Mouse (Mus musculus) hindbrain, postnatal 0 days (tissue): ENCODE measurements around the gene Siae. TPM values are rescaled to one million over a fixed set of nuclear protein-coding genes. Genes with fewer than 3 reads are reported as not detected.
A peak's percentile ranks its signal among the peaks of the same experiment; 100 is the strongest.

ENCODE experiments used
- ATAC-seq: fragments of 200-750 bp; cut with Nextera tagmentation; 2 replicates; pipeline ENCODE4 v1.8.0; 2017; ENCODE audit warnings: mild to moderate bottlenecking, moderate TSS enrichment, moderate library complexity
- DNase-seq: peaks from one replicate; pipeline ENCODE4 v3.0.0-alpha.2; 2015; ENCODE audit warnings: low spot score
- H3K27ac ChIP-seq: fragments of 300-500 bp; sonication (generic); 2 replicates; pipeline ENCODE4 v1.5.1; 2014; ENCODE audit warnings: mild to moderate bottlenecking
- H3K27me3 ChIP-seq: fragments of 300-500 bp; sonication (generic); 2 replicates; pipeline ENCODE4 v1.6.1; 2014; ENCODE audit warnings: low read length, mixed read lengths; ENCODE audit not compliant: insufficient read depth
- H3K36me3 ChIP-seq: fragments of 300-500 bp; sonication (generic); 2 replicates; pipeline ENCODE4 v1.6.1; 2014; ENCODE audit warnings: low read length, mixed read lengths; ENCODE audit not compliant: insufficient read depth
- H3K4me1 ChIP-seq: fragments of 300-500 bp; sonication (generic); 2 replicates; pipeline ENCODE4 v1.6.1; 2014; ENCODE audit warnings: antibody characterized with exemption, low read length, mixed read lengths; ENCODE audit not compliant: insufficient read depth
- H3K4me2 ChIP-seq: fragments of 300-500 bp; sonication (generic); 2 replicates; pipeline ENCODE4 v1.6.1; 2014; ENCODE audit warnings: low read depth, mild to moderate bottlenecking, low read length, moderate library complexity, mixed read lengths
- H3K4me3 ChIP-seq: fragments of 300-500 bp; sonication (generic); 2 replicates; pipeline ENCODE4 v1.5.1; 2014; ENCODE audit warnings: low read length
- H3K9ac ChIP-seq: fragments of 300-500 bp; sonication (generic); replicated peaks from 2 replicates; pipeline ENCODE4 v1.6.1; 2014; ENCODE audit warnings: mild to moderate bottlenecking, low read length, moderate library complexity, mixed read lengths
- H3K9me3 ChIP-seq: fragments of 300-500 bp; sonication (generic); 2 replicates; pipeline ENCODE4 v1.6.1; 2016; ENCODE audit warnings: low read length, mixed read lengths
- CTCF ChIP-seq: IDR thresholded peaks from 2 replicates; pipeline ENCODE4 v1.5.1; 2016; ENCODE audit warnings: antibody characterized with exemption, control low read depth, low read depth
- WGBS: fragments of 180-500 bp; shearing (Covaris S2); extraction: QIAGEN DNeasy Blood & Tissue Kit; methylation state at CpG from one replicate; pipeline ENCODE4 v1.1.7; 2014; 5-methylcytosine and 5-hydroxymethylcytosine counted together
- polyA plus RNA-seq: library from polyadenylated mRNA; unstranded; fragments of >200 nt; fragmentation: Nextera tagmentation; extraction: Ambion mirVana; gene quantifications from 2 replicates; pipeline ENCODE4 v1.2.1, GENCODE M21; 2015
- total RNA-seq: library from RNA; depleted of rRNA; stranded (reverse); fragments of >200 nt; gene quantifications from 2 replicates; pipeline ENCODE4 v1.2.3, GENCODE M21; 2014

The Siae gene
- total and polyA plus RNA-seq, 2 experiments from 2014 or later: 15.5 to 18.7 TPM

DNA sequence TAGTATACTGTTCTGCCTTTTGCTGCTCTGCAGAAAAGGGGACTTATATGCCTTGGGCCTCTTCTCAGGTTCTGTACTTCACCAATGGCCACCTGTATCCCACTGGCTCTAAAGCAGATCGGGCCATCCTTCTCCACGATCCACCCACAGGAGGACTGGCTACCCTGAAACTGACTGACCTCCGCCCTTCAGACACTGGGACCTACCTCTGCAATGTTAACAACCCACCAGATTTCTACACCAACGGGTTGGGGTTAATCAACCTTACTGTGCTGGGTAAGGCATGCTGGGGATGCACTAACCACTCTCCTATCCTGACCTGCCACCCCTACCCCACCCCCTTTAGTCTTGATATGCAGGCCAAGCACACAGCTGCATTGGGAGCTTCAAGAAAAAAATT, 15.3 kb upstream of the Siae start:
- DNase-seq: no peak

DNA sequence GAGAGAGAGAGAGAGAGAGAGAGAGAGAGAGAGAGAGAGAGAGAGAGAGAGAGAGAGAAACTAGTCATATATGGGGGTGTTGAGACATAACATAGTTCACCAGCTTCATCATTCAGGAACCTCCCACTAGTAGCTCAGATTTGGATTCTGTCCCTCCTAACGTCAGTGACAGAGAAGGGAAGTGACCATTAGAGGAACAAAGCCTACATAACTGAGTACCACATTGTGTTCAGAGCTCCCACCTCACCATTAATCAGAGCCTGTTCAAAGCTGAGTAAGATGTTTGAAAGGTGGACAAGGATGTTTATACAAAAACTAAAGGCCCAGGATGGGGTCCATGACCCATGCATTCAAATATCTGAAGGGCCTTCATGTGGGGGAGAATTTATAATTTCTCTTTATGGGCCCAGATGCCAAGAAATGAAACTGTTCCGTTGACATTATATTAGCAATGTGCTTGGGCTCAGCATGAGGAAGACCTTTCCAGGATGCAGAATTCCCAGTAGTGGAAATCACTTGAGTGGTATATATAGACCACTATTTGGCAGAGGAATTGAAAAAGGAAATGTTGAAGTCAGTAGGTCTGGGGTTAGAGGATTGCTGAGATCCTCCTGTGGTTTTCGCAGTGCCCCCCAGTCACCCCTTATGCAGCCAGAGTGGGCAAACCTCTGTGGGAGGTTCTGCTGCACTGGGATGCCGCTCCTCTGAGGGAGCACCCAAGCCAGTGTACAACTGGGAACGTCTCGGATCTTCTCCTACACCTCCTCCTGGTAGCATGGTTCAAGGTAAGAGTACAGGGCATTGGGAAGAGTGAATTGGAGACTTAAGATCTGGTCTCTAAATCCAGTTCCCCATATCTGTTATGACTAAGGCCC, 14.6 kb upstream of the Siae start:
- Histone ChIP-seq H3K27me3 (0 out of 2 replicates have a peak, but pooled peaks cover 13% of the 10 kb centered on the region), H3K36me3 (no peaks in the 10 kb centered on the region; the same call in 1 of the 2 replicates), H3K27ac (no peak overlapping the region), H3K4me1 (peaks cover 8% of the 10 kb centered on the region), H3K4me2 (no peak overlapping the region), H3K9me3 (no peaks in the 10 kb centered on the region), H3K4me3 (no peak overlapping the region), H3K9ac (no peak overlapping the region)
- TF ChIP-seq CTCF: no peak
- ATAC-seq: no peak
- DNase-seq: no peak
- 86% methylated on average over 6 of the region's 6 CpGs for WGBS

More for the DNA sequence above, 15.3 kb upstream of the Siae start:
- no peak overlapping the region for H3K9ac ChIP-seq
- no peak for TF ChIP-seq CTCF
- no peak overlapping the region for H3K27ac ChIP-seq
- no peak overlapping the region for H3K4me2 ChIP-seq
- no peaks in the 10 kb centered on the region for H3K9me3 ChIP-seq
- no peaks in the 10 kb centered on the region; the same call in 1 of the 2 replicates for H3K36me3 ChIP-seq
- no peak overlapping the region for H3K4me3 ChIP-seq
- peaks cover 8% of the 10 kb centered on the region for H3K4me1 ChIP-seq
- 0 out of 2 replicates have a peak, but pooled peaks cover 9% of the 10 kb centered on the region for H3K27me3 ChIP-seq
- no peak for ATAC-seq
- 87% methylated on average over 4 of the region's 4 CpGs for WGBS

DNA sequence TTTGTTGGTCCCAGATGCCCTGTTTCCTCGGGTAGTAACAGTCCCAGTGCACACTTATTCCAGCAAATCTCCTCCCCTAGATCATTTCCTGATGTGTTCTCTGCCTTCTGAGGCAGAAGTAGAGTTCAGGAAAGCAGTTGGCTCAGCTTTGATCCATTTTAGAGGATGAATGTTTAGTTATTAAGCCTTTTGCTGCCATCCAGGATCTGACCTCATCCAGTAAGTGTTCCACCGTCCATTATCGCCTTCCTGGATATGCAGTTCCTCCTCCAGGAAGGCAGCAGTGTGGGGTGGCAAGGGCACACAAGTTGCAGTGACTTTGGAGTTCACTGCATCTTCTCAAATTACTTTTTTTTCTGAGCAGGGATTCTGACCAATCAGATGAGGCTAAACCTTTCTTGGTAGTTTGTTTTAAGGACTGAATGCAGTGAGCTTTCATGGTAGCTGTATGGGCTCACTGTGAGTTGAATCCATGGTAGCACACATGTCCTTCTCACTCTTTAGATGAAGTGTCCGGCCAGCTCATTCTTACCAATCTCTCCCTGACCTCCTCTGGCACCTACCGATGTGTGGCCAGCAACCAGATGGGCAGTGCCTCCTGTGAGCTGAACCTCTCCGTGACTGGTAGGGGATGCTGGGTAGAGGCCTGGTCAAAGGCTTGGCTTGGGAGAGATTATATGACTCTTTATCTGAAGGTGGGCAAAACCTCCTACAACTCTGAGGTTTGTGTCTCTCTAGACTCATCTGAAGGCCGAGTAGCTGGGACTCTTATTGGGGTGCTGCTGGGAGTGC, 13.5 kb upstream of the Siae start:
- no peak overlapping the region for H3K27ac ChIP-seq
- no peak overlapping the region for H3K4me2 ChIP-seq
- 74% methylated on average over 7 of the region's 7 CpGs for WGBS
- no peaks in the 10 kb centered on the region; the same call in 1 of the 2 replicates for H3K36me3 ChIP-seq
- H3K9ac ChIP-seq: no peak overlapping the region
- no peaks in the 10 kb centered on the region for H3K9me3 ChIP-seq
- peaks cover 8% of the 10 kb centered on the region for H3K4me1 ChIP-seq
- no peak for TF ChIP-seq CTCF
- 0 out of 2 replicates have a peak, but pooled peaks cover 13% of the 10 kb centered on the region for H3K27me3 ChIP-seq
- DNase-seq (no peak), ATAC-seq (no peak)
- H3K4me3 ChIP-seq: no peak overlapping the region

DNA sequence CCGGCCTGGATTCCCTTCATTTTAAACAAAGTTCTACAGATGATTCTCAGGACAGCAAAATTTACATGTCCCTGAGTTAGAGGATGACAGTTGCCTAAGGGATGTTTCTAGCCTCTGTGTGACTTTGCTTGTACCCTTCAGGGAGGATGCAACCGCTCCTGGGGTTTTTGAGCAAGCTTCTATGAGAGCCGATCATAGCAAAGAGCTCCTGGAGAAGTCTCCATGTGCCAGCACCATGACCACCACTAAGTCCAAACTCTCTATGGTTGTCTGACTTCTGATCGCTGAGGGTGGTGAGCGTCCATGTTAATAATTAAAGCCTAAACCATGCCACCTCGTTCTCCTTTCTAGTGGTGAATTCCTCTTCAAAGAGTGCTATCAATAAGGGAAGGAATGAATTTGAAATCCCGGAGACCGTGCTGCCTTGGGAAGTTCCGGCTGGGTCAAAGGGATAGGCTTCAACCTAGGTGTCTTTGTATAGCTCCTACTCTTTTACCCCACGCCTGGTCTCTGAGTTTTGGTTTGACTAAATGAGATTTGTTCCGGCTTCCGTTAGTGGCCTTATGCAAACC, 11.5 kb upstream of the Siae start:
- Histone ChIP-seq H3K36me3 (no peaks in the 10 kb centered on the region), H3K4me3 (peak overlapping the region; percentile 31), H3K9ac (no peak overlapping the region), H3K4me2 (peak overlapping the region; percentile 62), H3K9me3 (no peaks in the 10 kb centered on the region), H3K4me1 (peaks cover 8% of the 10 kb centered on the region), H3K27ac (no peak overlapping the region), H3K27me3 (peaks cover 17% of the 10 kb centered on the region; the same call in 1 of the 2 replicates)
- WGBS: 33% methylated on average over 12 of the region's 12 CpGs
- ATAC-seq: no peak
- DNase-seq: no peak
- no peak for TF ChIP-seq CTCF

DNA sequence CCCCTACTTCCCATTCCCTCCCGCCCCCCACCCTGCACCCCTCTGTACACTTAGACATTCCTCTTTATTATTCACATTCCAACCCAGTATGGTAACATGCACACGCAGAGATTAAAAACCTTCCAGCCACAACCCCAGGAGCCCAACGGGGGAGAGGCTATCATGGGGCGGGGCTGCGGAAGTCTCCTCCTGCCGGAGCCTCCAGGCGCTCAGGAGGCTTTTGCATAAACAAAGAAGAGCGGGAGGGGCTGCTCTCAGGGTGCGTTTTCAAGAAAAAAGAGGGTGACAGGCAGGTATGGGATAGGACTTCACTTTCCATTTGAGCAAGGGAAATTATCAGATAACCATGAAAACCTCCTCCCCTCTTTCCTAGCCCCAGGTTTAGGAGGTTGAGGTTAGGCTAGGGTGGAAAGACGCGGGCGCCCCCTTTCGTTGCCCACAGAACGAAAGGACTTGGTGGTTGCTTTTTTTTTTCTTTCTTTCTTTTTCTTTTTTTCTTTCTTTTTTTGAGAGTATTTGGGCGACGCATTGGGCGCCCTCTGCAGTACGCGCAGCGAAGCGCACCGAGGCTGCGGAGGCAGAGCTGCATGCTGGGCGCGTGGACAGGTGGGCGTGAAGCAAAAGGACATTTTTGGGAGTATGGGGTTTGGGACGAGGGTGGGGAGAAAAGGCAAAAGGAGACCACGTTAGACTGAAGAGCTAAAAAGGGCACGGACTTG, 10.9 kb upstream of the Siae start:
- Histone ChIP-seq H3K4me3 (peak overlapping the region; percentile 31), H3K4me1 (peaks cover 8% of the 10 kb centered on the region), H3K27ac (no peak overlapping the region), H3K4me2 (peak overlapping the region; percentile 62), H3K9ac (0 out of 2 replicates have a peak overlapping the region, but pooled peaks have one; percentile 21), H3K27me3 (peaks cover 19% of the 10 kb centered on the region), H3K9me3 (no peaks in the 10 kb centered on the region), H3K36me3 (no peaks in the 10 kb centered on the region)
- DNase-seq (peak; percentile 82), ATAC-seq (peak; percentile 28; the same call in 1 of the 2 replicates)
- WGBS: 2% methylated on average over 29 of the region's 29 CpGs
- peak; percentile 78 for TF ChIP-seq CTCF

DNA sequence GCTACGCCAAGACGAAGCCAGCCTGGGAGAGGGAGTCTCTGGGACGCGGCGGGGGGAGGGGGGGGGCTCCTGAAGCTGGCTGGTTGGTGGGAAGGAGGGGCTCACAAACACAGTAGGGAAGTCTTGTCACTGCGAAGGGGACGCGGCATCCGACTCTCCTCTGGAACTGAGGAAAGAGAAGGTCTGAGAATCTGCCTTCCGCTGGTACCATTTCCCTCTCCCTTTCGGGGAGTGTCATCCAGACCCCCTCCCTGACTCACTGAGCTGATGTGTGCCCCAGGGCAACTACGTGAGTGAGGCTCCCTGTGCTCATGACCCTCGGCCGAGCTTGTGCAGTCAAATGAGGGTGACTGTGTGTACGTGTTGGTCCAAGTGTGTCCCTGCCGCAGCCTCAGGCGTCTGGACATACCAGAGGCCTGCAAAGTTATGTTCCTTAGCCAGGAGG, 10.3 kb upstream of the Siae start:
- peak overlapping the region; percentile 62 for H3K4me2 ChIP-seq
- H3K27me3 ChIP-seq: peaks cover 23% of the 10 kb centered on the region
- no peak overlapping the region for H3K27ac ChIP-seq
- peak; percentile 71 for ATAC-seq
- H3K9ac ChIP-seq: 0 out of 2 replicates have a peak overlapping the region, but pooled peaks have one; percentile 21
- no peaks in the 10 kb centered on the region for H3K36me3 ChIP-seq
- H3K9me3 ChIP-seq: no peaks in the 10 kb centered on the region
- DNase-seq: no peak
- peak overlapping the region; percentile 31 for H3K4me3 ChIP-seq
- no peak for TF ChIP-seq CTCF
- 13% methylated on average over 17 of the region's 17 CpGs for WGBS
- peaks cover 8% of the 10 kb centered on the region for H3K4me1 ChIP-seq
